Mouse (Mus musculus): ENCODE measurements around the gene Vmn1r13. TPM values are rescaled to one million over a fixed set of nuclear protein-coding genes. Genes with fewer than 3 reads are reported as not detected.
"Not testable (repeated sequence)": the region's sequence is repeated elsewhere in the genome, so short reads cannot be mapped to it uniquely, and the experiment has no call there.

Vmn1r13 gene
- total RNA-seq (2014; fragmentation: Nextera tagmentation) = not detected in 2 replicates
- under 0.01 and 0.33 TPM in 2 replicates for total RNA-seq (2017)
- polyA plus RNA-seq (2012) = not detected in 2 replicates

DNA sequence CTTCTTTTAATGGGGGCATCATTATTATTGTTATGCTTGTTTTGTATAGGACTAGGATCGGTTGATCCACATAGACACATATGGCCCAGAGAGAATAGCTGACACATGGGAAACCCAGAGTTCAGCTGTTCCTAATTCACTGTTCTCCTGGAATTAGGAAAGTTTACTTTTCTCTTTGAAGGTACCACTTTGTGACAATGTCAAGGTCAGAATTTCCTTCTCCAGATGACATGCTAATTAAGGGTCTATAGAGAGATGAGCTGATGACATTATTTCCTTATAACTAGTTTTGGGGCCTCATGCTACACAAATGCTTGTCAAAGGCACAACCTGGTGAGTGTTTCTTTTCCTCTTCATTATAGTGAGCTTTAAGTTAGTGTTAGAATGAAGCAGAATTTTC, at the start of gene Vmn1r13:
Vmn1r13 (plus strand) TSS at position 301 of the 400 bp plus-strand sequence.
- H3K27me3 ChIP-seq (ENCODE audit: insufficient read depth, low read length); H3K36me3 ChIP-seq (replicated peaks); H3K9me3 ChIP-seq (replicated peaks); DNase-seq (ENCODE audit: low spot score); H3K4me3 ChIP-seq (ENCODE audit: low read depth, low read length); ATAC-seq (ENCODE audit: extremely low read depth, insufficient number of reproducible peaks, low FRiP score, poor library complexity, severe bottlenecking); H3K4me1 ChIP-seq (ENCODE audit: insufficient read depth, low read depth, low read length): not testable (repeated sequence)

DNA sequence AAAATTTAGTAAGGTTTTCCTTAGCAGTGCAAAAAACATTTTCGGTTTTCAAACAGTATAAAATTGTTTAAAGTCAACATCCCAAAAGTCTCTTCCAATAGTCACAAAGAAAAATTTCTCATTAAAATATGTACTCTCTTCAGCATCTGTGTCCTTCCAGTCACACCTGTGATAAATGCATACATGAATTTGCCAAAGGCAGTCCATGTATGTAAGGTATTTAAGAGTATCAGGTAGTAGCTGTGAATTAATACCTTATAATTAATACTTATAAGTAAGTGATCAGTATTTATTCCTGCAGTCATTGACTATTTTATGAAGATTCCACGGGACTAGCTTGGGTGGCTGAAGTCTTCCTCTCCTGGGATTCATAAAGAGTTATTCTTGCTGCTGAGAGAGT, 46.5 kb upstream of the Vmn1r13 start, which contains the start of gene Vmn1r12:
Vmn1r12 (plus strand) TSS at position 301 of the 400 bp plus-strand sequence.
- TF ChIP-seq TAL1 (conservative IDR thresholded peaks at IDR 0.05; ENCODE audit: low read depth, low read length) = no peak
- TF ChIP-seq GATA2 (IDR thresholded peaks at IDR 0.05; ENCODE audit: borderline replicate concordance, low read depth, low read length) = no peak
- TF ChIP-seq CTCF (IDR thresholded peaks at IDR 0.05; ENCODE audit: low read depth, low read length) = no peak
- no peak for TF ChIP-seq GATA1 (IDR thresholded peaks at IDR 0.05; ENCODE audit: borderline replicate concordance, low read length)
- no peak for TF ChIP-seq POLR2AphosphoS5 (IDR thresholded peaks at IDR 0.05; ENCODE audit: insufficient replicate concordance, low read depth, low read length)
- Histone ChIP-seq H3K36me3 (replicated peaks) (no peaks in the 10 kb centered on the region), H3K4me1 (ENCODE audit: insufficient read depth, low read depth, low read length) (no peaks in the 10 kb centered on the region), H3K9me3 (replicated peaks) (no peaks in the 10 kb centered on the region), H3K4me3 (ENCODE audit: low read depth, low read length) (no peak within 1 kb of the TSS), H3K27me3 (ENCODE audit: insufficient read depth, low read length) (no peaks in the 10 kb centered on the region)
- no peak for DNase-seq (ENCODE audit: low spot score)
- ATAC-seq (ENCODE audit: extremely low read depth, insufficient number of reproducible peaks, low FRiP score, poor library complexity, severe bottlenecking) = no peak

DNA sequence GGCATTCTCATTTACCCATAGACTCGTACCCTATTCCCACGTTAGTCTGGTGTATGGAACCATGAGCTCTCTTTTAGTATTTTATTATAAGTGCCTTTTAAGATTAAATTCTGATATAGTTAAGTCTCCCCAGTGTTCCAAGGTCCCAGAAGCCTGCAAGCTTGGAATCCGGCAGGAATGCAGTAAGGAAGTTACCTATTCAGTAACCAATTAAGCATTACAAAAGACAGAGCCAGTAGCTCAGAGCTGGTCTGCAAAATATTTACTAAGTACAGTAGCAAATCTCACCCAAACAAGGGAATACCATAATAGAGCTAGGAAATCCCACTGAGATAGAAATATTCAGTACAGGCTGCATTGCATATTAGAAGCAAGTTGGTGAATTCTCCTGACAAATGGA, 13.1 kb upstream of the Vmn1r13 start:
- H3K4me3 ChIP-seq (ENCODE audit: low read depth, low read length); DNase-seq (ENCODE audit: low spot score); H3K27me3 ChIP-seq (ENCODE audit: insufficient read depth, low read length); H3K4me1 ChIP-seq (ENCODE audit: insufficient read depth, low read depth, low read length); H3K36me3 ChIP-seq (replicated peaks); ATAC-seq (ENCODE audit: extremely low read depth, insufficient number of reproducible peaks, low FRiP score, poor library complexity, severe bottlenecking); H3K9me3 ChIP-seq (replicated peaks): not testable (repeated sequence)

DNA sequence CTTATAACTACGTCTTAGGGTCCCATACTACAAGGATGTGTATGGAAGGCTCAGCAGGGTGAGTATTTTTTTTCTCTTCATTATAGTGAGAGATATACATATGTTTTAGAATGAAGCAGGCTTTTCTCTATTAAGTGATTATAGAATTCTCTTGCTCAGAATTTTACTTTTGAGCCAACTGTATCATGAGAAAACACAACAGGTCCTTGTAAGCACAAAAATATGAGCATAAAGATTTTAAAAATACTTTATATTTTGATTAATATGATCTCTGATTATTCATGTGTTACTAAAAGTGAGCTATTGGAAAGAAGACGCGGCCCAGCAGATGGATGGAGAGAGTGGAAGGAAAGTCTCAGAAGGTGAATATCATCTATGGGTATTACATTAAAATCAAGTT, 28.3 kb downstream of the Vmn1r13 start, which contains the start of gene Vmn1r14:
Vmn1r14 (plus strand) TSS at position 301 of the 400 bp plus-strand sequence.
- H3K27me3 ChIP-seq (ENCODE audit: insufficient read depth, low read length) = no peaks in the 10 kb centered on the region
- DNase-seq (ENCODE audit: low spot score) = no peak
- no peak within 1 kb of the TSS for H3K4me3 ChIP-seq (ENCODE audit: low read depth, low read length)
- H3K4me1 ChIP-seq (ENCODE audit: insufficient read depth, low read depth, low read length) = no peaks in the 10 kb centered on the region
- TF ChIP-seq CTCF (IDR thresholded peaks at IDR 0.05; ENCODE audit: low read depth, low read length) = no peak
- TF ChIP-seq TAL1 (conservative IDR thresholded peaks at IDR 0.05; ENCODE audit: low read depth, low read length) = no peak
- no peak for TF ChIP-seq GATA2 (IDR thresholded peaks at IDR 0.05; ENCODE audit: borderline replicate concordance, low read depth, low read length)
- no peak for TF ChIP-seq GATA1 (IDR thresholded peaks at IDR 0.05; ENCODE audit: borderline replicate concordance, low read length)
- TF ChIP-seq POLR2AphosphoS5 (IDR thresholded peaks at IDR 0.05; ENCODE audit: insufficient replicate concordance, low read depth, low read length) = no peak
- no peaks in the 10 kb centered on the region for H3K36me3 ChIP-seq (replicated peaks)
- ATAC-seq (ENCODE audit: extremely low read depth, insufficient number of reproducible peaks, low FRiP score, poor library complexity, severe bottlenecking) = no peak
- no peaks in the 10 kb centered on the region for H3K9me3 ChIP-seq (replicated peaks)

DNA sequence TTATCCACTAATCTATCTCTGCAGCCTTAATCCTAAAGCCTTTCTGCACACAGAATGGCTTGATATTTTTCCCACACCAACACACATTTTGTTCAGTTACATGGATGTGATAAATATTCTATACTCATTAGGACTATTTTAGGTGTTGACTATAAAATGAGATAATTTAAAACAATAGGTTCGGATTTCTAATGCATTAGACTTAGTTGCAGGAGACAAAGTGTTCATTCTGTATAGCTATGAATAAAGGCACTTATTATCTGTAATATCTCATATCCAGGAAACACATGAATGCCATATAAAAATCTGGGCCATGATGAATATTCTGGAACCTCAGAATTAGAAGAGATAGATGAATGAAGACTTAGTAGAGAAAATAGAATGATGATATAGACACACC, 54.6 kb downstream of the Vmn1r13 start, which contains the start of gene Vmn1r15:
Vmn1r15 (plus strand) TSS at position 301 of the 400 bp plus-strand sequence.
- no peaks in the 10 kb centered on the region for H3K36me3 ChIP-seq (replicated peaks)
- H3K9me3 ChIP-seq (replicated peaks) = no peaks in the 10 kb centered on the region
- no peak for TF ChIP-seq TAL1 (conservative IDR thresholded peaks at IDR 0.05; ENCODE audit: low read depth, low read length)
- TF ChIP-seq GATA2 (IDR thresholded peaks at IDR 0.05; ENCODE audit: borderline replicate concordance, low read depth, low read length) = no peak
- no peak for TF ChIP-seq CTCF (IDR thresholded peaks at IDR 0.05; ENCODE audit: low read depth, low read length)
- TF ChIP-seq POLR2AphosphoS5 (IDR thresholded peaks at IDR 0.05; ENCODE audit: insufficient replicate concordance, low read depth, low read length) = no peak
- no peak for TF ChIP-seq GATA1 (IDR thresholded peaks at IDR 0.05; ENCODE audit: borderline replicate concordance, low read length)
- ATAC-seq (ENCODE audit: extremely low read depth, insufficient number of reproducible peaks, low FRiP score, poor library complexity, severe bottlenecking) = no peak
- no peaks in the 10 kb centered on the region for H3K27me3 ChIP-seq (ENCODE audit: insufficient read depth, low read length)
- H3K4me1 ChIP-seq (ENCODE audit: insufficient read depth, low read depth, low read length) = no peaks in the 10 kb centered on the region
- no peak within 1 kb of the TSS for H3K4me3 ChIP-seq (ENCODE audit: low read depth, low read length)
- DNase-seq (ENCODE audit: low spot score) = no peak

- no peak overlapping the region for H3K4me3 ChIP-seq (ENCODE audit: low read depth, low read length)
- TF ChIP-seq POLR2AphosphoS5 (IDR thresholded peaks at IDR 0.05; ENCODE audit: insufficient replicate concordance, low read depth, low read length) = no peak
- TF ChIP-seq GATA1 (IDR thresholded peaks at IDR 0.05; ENCODE audit: borderline replicate concordance, low read length) = no peak
- TF ChIP-seq TAL1 (conservative IDR thresholded peaks at IDR 0.05; ENCODE audit: low read depth, low read length) = no peak
- no peak for TF ChIP-seq GATA2 (IDR thresholded peaks at IDR 0.05; ENCODE audit: borderline replicate concordance, low read depth, low read length)
- no peak for TF ChIP-seq CTCF (IDR thresholded peaks at IDR 0.05; ENCODE audit: low read depth, low read length)
- H3K36me3 ChIP-seq (replicated peaks) = no peaks in the 10 kb centered on the region
- no peaks in the 10 kb centered on the region for H3K4me1 ChIP-seq (ENCODE audit: insufficient read depth, low read depth, low read length)
- DNase-seq (ENCODE audit: low spot score) = no peak
- no peaks in the 10 kb centered on the region for H3K9me3 ChIP-seq (replicated peaks)
- no peak for ATAC-seq (ENCODE audit: extremely low read depth, insufficient number of reproducible peaks, low FRiP score, poor library complexity, severe bottlenecking)
- no peaks in the 10 kb centered on the region for H3K27me3 ChIP-seq (ENCODE audit: insufficient read depth, low read length)
Observed at GRCm38 (mm10) chr6:57260990-57261389, 57.9 kb downstream of the Vmn1r13 start.

Other genes starting within 250 kb of the Vmn1r13 start
- not detected in 2 replicates for gene Vmn1r5, start 233.0 kb upstream of the Vmn1r13 start, total RNA-seq (2014; fragmentation: Nextera tagmentation)
- 0.05 and 0.12 TPM in 2 replicates for gene Vmn1r5, start 233.0 kb upstream of the Vmn1r13 start, total RNA-seq (2017)
- gene Vmn1r5, start 233.0 kb upstream of the Vmn1r13 start, polyA plus RNA-seq (2012) = not detected in 2 replicates
- not detected in 2 replicates for gene Vmn1r6, start 206.0 kb upstream of the Vmn1r13 start, total RNA-seq (2014; fragmentation: Nextera tagmentation)
- 0.05 and 0.06 TPM in 2 replicates for gene Vmn1r6, start 206.0 kb upstream of the Vmn1r13 start, total RNA-seq (2017)
- gene Vmn1r6, start 206.0 kb upstream of the Vmn1r13 start, polyA plus RNA-seq (2012) = not detected in 2 replicates
- not detected in 2 replicates for gene Vmn1r7, start 178.0 kb upstream of the Vmn1r13 start, total RNA-seq (2014; fragmentation: Nextera tagmentation)
- gene Vmn1r7, start 178.0 kb upstream of the Vmn1r13 start, total RNA-seq (2017) = 0.23 and 0.38 TPM in 2 replicates
- gene Vmn1r7, start 178.0 kb upstream of the Vmn1r13 start, polyA plus RNA-seq (2012) = not detected in 2 replicates
- not detected in 2 replicates for gene Vmn1r8, start 171.0 kb upstream of the Vmn1r13 start, total RNA-seq (2014; fragmentation: Nextera tagmentation)
- 0.16 TPM in 1 of 2 replicates, not detected in the other for gene Vmn1r8, start 171.0 kb upstream of the Vmn1r13 start, total RNA-seq (2017)
- not detected in 2 replicates for gene Vmn1r8, start 171.0 kb upstream of the Vmn1r13 start, polyA plus RNA-seq (2012)
- not detected in 2 replicates for gene Vmn1r9, start 136.5 kb upstream of the Vmn1r13 start, total RNA-seq (2014; fragmentation: Nextera tagmentation)
- gene Vmn1r9, start 136.5 kb upstream of the Vmn1r13 start, total RNA-seq (2017) = 0.06 and 0.76 TPM in 2 replicates
- gene Vmn1r9, start 136.5 kb upstream of the Vmn1r13 start, polyA plus RNA-seq (2012) = not detected in 2 replicates
- gene Vmn1r10, start 93.8 kb upstream of the Vmn1r13 start, total RNA-seq (2014; fragmentation: Nextera tagmentation) = not detected in 2 replicates
- gene Vmn1r10, start 93.8 kb upstream of the Vmn1r13 start, total RNA-seq (2017) = 0.12 TPM in 1 of 2 replicates, not detected in the other
- not detected in 2 replicates for gene Vmn1r10, start 93.8 kb upstream of the Vmn1r13 start, polyA plus RNA-seq (2012)
- gene Vmn1r11, start 69.8 kb upstream of the Vmn1r13 start, total RNA-seq (2014; fragmentation: Nextera tagmentation) = not detected in 2 replicates
- 0.12 TPM in 1 of 2 replicates, not detected in the other for gene Vmn1r11, start 69.8 kb upstream of the Vmn1r13 start, total RNA-seq (2017)
- not detected in 2 replicates for gene Vmn1r11, start 69.8 kb upstream of the Vmn1r13 start, polyA plus RNA-seq (2012)
- gene Vmn1r12, start 46.4 kb upstream of the Vmn1r13 start, total RNA-seq (2014; fragmentation: Nextera tagmentation) = not detected in 2 replicates
- under 0.01 and 0.05 TPM in 2 replicates for gene Vmn1r12, start 46.4 kb upstream of the Vmn1r13 start, total RNA-seq (2017)
- gene Vmn1r12, start 46.4 kb upstream of the Vmn1r13 start, polyA plus RNA-seq (2012) = not detected in 2 replicates
- gene Vmn1r14, start 28.4 kb downstream of the Vmn1r13 start, total RNA-seq (2014; fragmentation: Nextera tagmentation) = not detected in 2 replicates
- gene Vmn1r14, start 28.4 kb downstream of the Vmn1r13 start, total RNA-seq (2017) = 0.06 and 0.22 TPM in 2 replicates
- not detected in 2 replicates for gene Vmn1r14, start 28.4 kb downstream of the Vmn1r13 start, polyA plus RNA-seq (2012)
- not detected in 2 replicates for gene Vmn1r15, start 54.7 kb downstream of the Vmn1r13 start, total RNA-seq (2014; fragmentation: Nextera tagmentation)
- gene Vmn1r15, start 54.7 kb downstream of the Vmn1r13 start, total RNA-seq (2017) = 0.38 TPM in 1 of 2 replicates, not detected in the other
- gene Vmn1r15, start 54.7 kb downstream of the Vmn1r13 start, polyA plus RNA-seq (2012) = not detected in 2 replicates
- not detected in 2 replicates for gene Vmn1r16, start 126.2 kb downstream of the Vmn1r13 start, total RNA-seq (2014; fragmentation: Nextera tagmentation)
- 0.05 and 0.06 TPM in 2 replicates for gene Vmn1r16, start 126.2 kb downstream of the Vmn1r13 start, total RNA-seq (2017)
- gene Vmn1r16, start 126.2 kb downstream of the Vmn1r13 start, polyA plus RNA-seq (2012) = not detected in 2 replicates
- gene Vmn1r17, start 160.4 kb downstream of the Vmn1r13 start, total RNA-seq (2014; fragmentation: Nextera tagmentation) = not detected in 2 replicates
- 0.17 TPM in 1 of 2 replicates, not detected in the other for gene Vmn1r17, start 160.4 kb downstream of the Vmn1r13 start, total RNA-seq (2017)
- gene Vmn1r17, start 160.4 kb downstream of the Vmn1r13 start, polyA plus RNA-seq (2012) = not detected in 2 replicates
- gene Vmn1r18, start 192.5 kb downstream of the Vmn1r13 start, total RNA-seq (2014; fragmentation: Nextera tagmentation) = not detected in 2 replicates
- gene Vmn1r18, start 192.5 kb downstream of the Vmn1r13 start, total RNA-seq (2017) = 0.06 and 0.16 TPM in 2 replicates
- not detected in 2 replicates for gene Vmn1r18, start 192.5 kb downstream of the Vmn1r13 start, polyA plus RNA-seq (2012)
- gene Vmn1r19, start 200.5 kb downstream of the Vmn1r13 start, total RNA-seq (2014; fragmentation: Nextera tagmentation) = not detected in 2 replicates
- gene Vmn1r19, start 200.5 kb downstream of the Vmn1r13 start, total RNA-seq (2017) = 0.29 TPM in 1 of 2 replicates, not detected in the other
- not detected in 2 replicates for gene Vmn1r19, start 200.5 kb downstream of the Vmn1r13 start, polyA plus RNA-seq (2012)
- gene Vmn1r20, start 225.6 kb downstream of the Vmn1r13 start, total RNA-seq (2014; fragmentation: Nextera tagmentation) = not detected in 2 replicates
- 0.06 and 0.11 TPM in 2 replicates for gene Vmn1r20, start 225.6 kb downstream of the Vmn1r13 start, total RNA-seq (2017)
- gene Vmn1r20, start 225.6 kb downstream of the Vmn1r13 start, polyA plus RNA-seq (2012) = not detected in 2 replicates

All from G1E (cell line).